Mouse (Mus musculus) layer of hippocampus, postnatal 10 days (tissue): ENCODE results near the gene Olfr920. TPM values are rescaled to one million over a fixed set of nuclear protein-coding genes. Genes with fewer than 3 reads are reported as not detected.

Experiments used
- DNase-seq, 2 experiments: peaks; one replicate each; pipeline ENCODE4 v3.0.0; 2021; ENCODE audit warnings: low spot score in 2 of 2
- long read RNA-seq: library from polyadenylated mRNA; stranded (forward); transcript quantifications from one replicate; pipeline ENCODE4 v2.0.0, GENCODE M21; 2023
- total RNA-seq, 2 experiments: library from RNA; stranded (reverse); gene quantifications; 2 replicates each; pipeline ENCODE4 v1.2.3; 2021

Gene Olfr920
- not detected for total RNA-seq
- long read RNA-seq = 0 reads

- DNase-seq = no peak
These were observed at the start of gene Olfr920 for GRCm38 (mm10) chr9:38751999-38752398. Gene Olfr920 (plus strand): TSS chr9:38752299.

GRCm38 (mm10) chr9:38718102-38718501 is 34.0 kb upstream of the Olfr920 start, which contains the start of gene Vwa5a:
Gene Vwa5a (plus strand): TSS chr9:38718268.
- DNase-seq = no peak

DNA sequence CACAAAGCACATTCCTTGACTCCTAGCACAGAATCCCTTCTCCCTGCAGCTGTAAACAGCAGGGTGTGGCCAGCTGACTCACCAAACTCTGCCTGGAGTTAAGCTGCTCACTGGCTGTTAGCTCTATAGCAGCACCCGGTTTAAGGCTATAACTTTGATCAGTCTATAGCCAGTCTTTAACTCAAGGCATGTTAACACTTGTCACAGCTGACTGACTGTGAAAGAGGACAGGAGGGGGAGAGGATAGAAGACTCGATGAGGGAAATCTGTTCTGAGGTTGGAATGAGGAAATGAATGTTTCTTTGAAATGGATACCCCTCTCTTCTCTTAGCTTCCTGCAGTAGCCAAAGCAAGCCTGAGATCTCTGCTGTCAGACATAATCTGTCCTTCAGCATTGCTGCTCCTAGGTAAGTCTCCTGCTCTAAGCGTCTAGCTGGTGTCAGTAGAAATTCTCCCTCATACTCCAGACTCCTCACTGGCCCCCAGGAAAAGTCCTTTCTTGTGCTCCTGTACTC is 33.1 kb upstream of the Olfr920 start:
- no peak for DNase-seq

GRCm38 (mm10) chr9:38724044-38724443 is 28.1 kb upstream of the Olfr920 start:
- no peak for DNase-seq

GRCm38 (mm10) chr9:38728218-38728617 is 23.9 kb upstream of the Olfr920 start:
- DNase-seq = no peak

GRCm38 (mm10) chr9:38741408-38741807 is 10.7 kb upstream of the Olfr920 start:
- DNase-seq = no peak

DNA sequence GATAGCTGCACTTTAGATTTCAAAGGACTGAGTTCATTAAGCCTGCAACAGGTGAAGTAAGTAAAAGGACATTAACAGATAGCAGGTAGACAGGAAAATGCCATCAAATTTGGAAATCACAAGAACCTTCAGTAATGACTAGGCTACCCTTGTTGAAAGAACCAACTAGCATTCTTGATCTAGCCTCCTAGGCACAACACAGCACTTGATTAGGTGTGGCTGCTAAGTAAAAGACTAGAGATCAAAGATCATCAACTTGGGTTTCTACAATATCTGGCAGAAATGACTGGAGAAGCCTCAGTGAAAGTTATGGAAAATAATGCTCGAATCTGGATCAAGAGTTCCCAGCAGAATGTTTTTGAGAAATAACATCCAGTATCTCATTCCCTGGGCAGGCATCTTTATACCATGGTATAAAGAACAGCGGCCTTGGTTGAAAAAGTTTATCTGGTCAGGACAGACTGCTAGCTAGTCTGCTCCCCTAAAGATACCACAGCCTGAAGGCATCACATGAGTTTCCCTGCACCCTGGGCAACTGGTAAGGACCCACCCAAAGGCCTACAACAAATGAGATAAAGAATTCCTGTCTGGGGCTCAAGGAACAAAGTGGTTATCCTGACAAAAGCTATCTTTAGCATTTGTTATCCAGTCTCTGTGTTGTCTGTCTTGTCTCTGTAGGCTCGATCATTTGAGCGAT is 7.3 kb upstream of the Olfr920 start:
- no peak for DNase-seq

DNA sequence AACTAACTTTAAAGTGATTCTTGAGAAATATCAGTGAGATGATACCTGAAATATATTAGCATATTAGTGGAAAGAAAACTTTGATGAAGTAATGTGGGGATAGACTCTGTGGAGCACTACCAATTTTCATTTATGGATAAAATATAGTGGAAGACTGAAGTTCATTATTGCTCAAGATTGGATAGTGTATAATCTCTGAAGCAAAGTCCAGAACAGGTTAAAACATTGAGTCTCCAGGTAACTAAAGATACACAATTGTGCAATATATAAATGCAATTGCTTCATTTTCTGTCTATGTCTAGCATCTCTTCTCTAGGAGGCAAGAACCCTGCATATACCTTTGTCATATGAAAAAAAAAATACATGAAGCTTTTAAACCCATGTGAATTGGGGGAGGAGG is 20.7 kb downstream of the Olfr920 start, which contains the start of gene Olfr921:
Gene Olfr921 (plus strand): TSS at position 301 of the 400 bp plus-strand sequence.
- no peak for DNase-seq

- DNase-seq = no peak
These were observed 40.6 kb downstream of the Olfr920 start for GRCm38 (mm10) chr9:38792689-38793088.

GRCm38 (mm10) chr9:38805696-38806095 is 53.6 kb downstream of the Olfr920 start:
- DNase-seq = no peak

Other genes with a start within 250 kb of the Olfr920 start
- not detected for gene Olfr911-ps1, start 230.7 kb upstream of the Olfr920 start, total RNA-seq
- not detected for gene Olfr910, start 214.4 kb upstream of the Olfr920 start, total RNA-seq
- not detected for gene Olfr912, start 172.1 kb upstream of the Olfr920 start, total RNA-seq
- not detected for gene Olfr913, start 159.5 kb upstream of the Olfr920 start, total RNA-seq
- not detected for gene Olfr914, start 147.2 kb upstream of the Olfr920 start, total RNA-seq
- gene Olfr916, start 92.4 kb upstream of the Olfr920 start, total RNA-seq = not detected
- not detected for gene Olfr917, start 86.5 kb upstream of the Olfr920 start, total RNA-seq
- gene Olfr918, start 77.7 kb upstream of the Olfr920 start, total RNA-seq = not detected
- not detected for gene Olfr919, start 48.6 kb upstream of the Olfr920 start, total RNA-seq
- 10 to 100 TPM in 1 of 2 experiments, 1 to 10 TPM in 1; 9.3 to 12.0 TPM for gene Vwa5a, start 34.0 kb upstream of the Olfr920 start, total RNA-seq
- gene Olfr921, start 20.8 kb downstream of the Olfr920 start, total RNA-seq = not detected
- not detected for gene Olfr922, start 62.3 kb downstream of the Olfr920 start, total RNA-seq
- not detected for gene Olfr923, start 74.2 kb downstream of the Olfr920 start, total RNA-seq
- gene Olfr924, start 92.2 kb downstream of the Olfr920 start, total RNA-seq = not detected
- gene Olfr26, start 102.8 kb downstream of the Olfr920 start, total RNA-seq = not detected
- gene Olfr926, start 124.8 kb downstream of the Olfr920 start, total RNA-seq = not detected
- gene Olfr930, start 177.5 kb downstream of the Olfr920 start, total RNA-seq = not detected
- gene Olfr933, start 220.0 kb downstream of the Olfr920 start, total RNA-seq = not detected
- not detected for gene Olfr934, start 236.0 kb downstream of the Olfr920 start, total RNA-seq
- gene Olfr935, start 247.4 kb downstream of the Olfr920 start, total RNA-seq = not detected